Mouse (Mus musculus) embryonic fibroblast, embryonic 13.5 days (primary cell): ENCODE results near the gene Bmp5.

Experiments
- CTCF ChIP-seq: IDR thresholded peaks from 2 replicates; pipeline ENCODE4 v1.5.1; 2011; ENCODE audit warnings: mild to moderate bottlenecking, control low read depth, low read length, moderate library complexity, borderline replicate concordance; ENCODE audit not compliant: insufficient read depth
- POLR2A ChIP-seq: IDR thresholded peaks from 2 replicates; pipeline ENCODE4 v1.6.1; 2011; ENCODE audit warnings: low read depth, mild to moderate bottlenecking, control low read depth, low read length, moderate library complexity

- TF ChIP-seq POLR2A: no peak
- TF ChIP-seq CTCF: no peak
Observed at GRCm38 (mm10) chr9:75870332-75871177, 95.4 kb downstream of the Bmp5 start.
